Mouse (Mus musculus) cortical plate, adult 2 months (tissue): ENCODE data around the gene Akt1s1. TPM values are rescaled to one million over a fixed set of nuclear protein-coding genes. Genes with fewer than 3 reads are reported as not detected.
A peak's percentile ranks its signal among the peaks of the same experiment; 100 is the strongest.

Experiments used
- H3K27ac ChIP-seq: fragments of 200-500 bp; 2 replicates; pipeline ENCODE4 v1.5.1; 2012; ENCODE audit warnings: low read length, control low read depth, inconsistent platforms; ENCODE audit not compliant: insufficient read depth
- H3K4me1 ChIP-seq: fragments of 200-500 bp; 2 replicates; pipeline ENCODE4 v1.6.1; 2011; ENCODE audit warnings: low read length; ENCODE audit not compliant: control insufficient read depth, insufficient read depth
- H3K4me3 ChIP-seq: fragments of 200-500 bp; 2 replicates; pipeline ENCODE4 v1.5.1; 2011; ENCODE audit warnings: mild to moderate bottlenecking, low read length, control low read depth; ENCODE audit not compliant: insufficient read depth
- CTCF ChIP-seq: fragments of 200-500 bp; IDR thresholded peaks from 2 replicates; pipeline ENCODE4 v1.5.1; 2011; ENCODE audit warnings: mild to moderate bottlenecking, control low read depth, low read length; ENCODE audit not compliant: insufficient read depth; ENCODE audit errors: extremely low read depth
- POLR2A ChIP-seq: fragments of 200-500 bp; IDR thresholded peaks from 2 replicates; pipeline ENCODE4 v1.6.1; 2011; ENCODE audit warnings: mild to moderate bottlenecking, low read length, control low read depth; ENCODE audit not compliant: insufficient read depth; ENCODE audit errors: extremely low read depth
- polyA plus RNA-seq: library from polyadenylated mRNA; depleted of rRNA; stranded (reverse); fragments of >200 nt; gene quantifications from 2 replicates; pipeline ENCODE4 v1.2.3, GENCODE M21; 2012

Akt1s1 gene
- polyA plus RNA-seq, 1 experiment = 97.5 TPM

DNA sequence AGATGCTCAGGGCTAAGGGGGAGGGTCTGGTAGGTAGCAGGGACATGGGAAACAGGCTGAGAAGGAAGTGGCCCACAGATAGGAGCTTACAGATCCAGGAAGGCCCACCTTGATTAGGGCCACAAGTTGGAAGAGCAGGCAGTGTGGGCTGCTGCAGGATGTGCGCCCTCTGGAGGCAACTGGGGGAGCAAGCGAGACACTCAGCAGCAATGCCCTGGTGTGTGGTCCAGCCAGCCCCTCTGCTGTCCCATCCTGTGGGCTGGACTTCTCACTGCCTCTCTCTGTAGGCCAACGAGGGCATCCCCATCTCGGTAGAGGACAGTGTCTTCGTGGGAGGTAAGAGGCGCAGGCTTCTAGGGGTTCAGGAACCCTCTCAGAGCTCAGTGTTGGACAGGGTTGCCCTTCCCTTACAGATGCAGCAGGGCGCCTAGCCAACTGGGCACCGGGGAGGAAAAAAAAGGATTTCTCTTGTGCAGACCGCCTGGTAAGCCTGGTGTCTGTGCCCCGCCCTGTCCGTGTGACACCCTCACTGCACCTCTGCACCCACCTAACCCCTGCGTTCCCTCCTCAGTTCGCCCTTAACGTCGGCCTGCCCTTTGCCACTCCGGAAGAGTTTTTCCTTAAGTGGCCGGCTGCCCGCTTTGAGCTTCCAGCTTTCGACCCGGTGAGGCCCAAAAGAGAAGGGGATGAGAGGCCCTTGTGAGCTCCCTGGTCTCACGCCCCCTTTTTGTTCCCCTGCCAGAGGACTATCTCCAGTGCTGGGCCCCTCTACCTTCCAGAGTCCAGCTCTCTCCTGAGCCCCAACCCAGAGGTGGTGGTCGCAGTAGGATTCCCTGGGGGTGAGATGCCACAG, 12.0 kb downstream of the Akt1s1 start:
- Histone ChIP-seq H3K4me3 (no peak overlapping the region), H3K4me1 (no peaks in the 10 kb centered on the region), H3K27ac (no peak overlapping the region)
- no peak for TF ChIP-seq POLR2A
- TF ChIP-seq CTCF = peak; percentile 76

- H3K4me3 ChIP-seq = no peak overlapping the region
- H3K27ac ChIP-seq = no peak overlapping the region
- H3K4me1 ChIP-seq = peaks cover 2% of the 10 kb centered on the region
- no peak for TF ChIP-seq POLR2A
- no peak for TF ChIP-seq CTCF
Observed at GRCm38 (mm10) chr7:44861429-44861816, 12.6 kb downstream of the Akt1s1 start.

DNA sequence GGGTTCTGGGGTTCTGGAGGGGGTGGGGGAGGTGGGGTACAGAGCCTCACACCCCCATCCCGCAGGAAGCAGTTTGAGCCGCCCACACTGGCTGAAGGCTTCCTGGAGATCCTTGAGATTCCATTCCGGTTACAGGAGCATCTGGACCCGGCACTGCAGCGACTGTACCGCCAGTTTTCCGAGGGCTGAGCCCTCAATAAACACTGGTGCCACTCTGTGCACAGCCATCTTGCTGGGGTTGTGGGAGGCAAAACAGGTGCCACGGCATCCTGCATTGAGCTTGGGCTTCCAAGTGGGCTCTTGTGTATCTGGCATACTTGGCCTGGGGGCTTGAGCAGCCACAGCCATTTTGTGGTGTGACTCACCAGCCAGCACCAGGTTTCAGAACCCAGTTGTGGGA, 13.6 kb downstream of the Akt1s1 start:
- Histone ChIP-seq H3K27ac (no peak overlapping the region), H3K4me3 (no peak overlapping the region), H3K4me1 (peaks cover 5% of the 10 kb centered on the region)
- TF ChIP-seq POLR2A = no peak

DNA sequence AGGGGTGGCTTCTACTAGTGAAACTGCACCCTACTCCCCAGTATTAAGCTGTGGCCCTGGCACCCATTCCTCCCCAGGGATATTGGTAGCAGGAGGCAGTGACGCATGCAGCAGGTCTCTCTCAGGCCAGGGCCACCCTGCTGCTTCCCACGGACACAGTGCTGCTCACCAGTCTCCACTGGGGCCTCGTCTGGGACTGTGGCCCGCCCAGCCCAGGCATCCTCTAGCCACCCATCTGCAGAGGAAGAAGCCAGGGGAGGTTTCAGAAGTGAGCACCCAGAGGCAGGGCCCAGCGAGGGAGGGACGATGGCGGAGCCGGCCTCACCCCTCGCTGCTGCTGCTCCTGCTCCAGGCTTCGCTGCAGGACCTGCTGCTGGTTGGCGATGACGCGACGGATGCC, 14.4 kb downstream of the Akt1s1 start:
- H3K27ac ChIP-seq = no peak overlapping the region
- TF ChIP-seq POLR2A = 0 out of 2 replicates have a peak, but pooled peaks have one; percentile 2
- TF ChIP-seq CTCF = no peak
- no peak overlapping the region for H3K4me3 ChIP-seq
- H3K4me1 ChIP-seq = peaks cover 5% of the 10 kb centered on the region

DNA sequence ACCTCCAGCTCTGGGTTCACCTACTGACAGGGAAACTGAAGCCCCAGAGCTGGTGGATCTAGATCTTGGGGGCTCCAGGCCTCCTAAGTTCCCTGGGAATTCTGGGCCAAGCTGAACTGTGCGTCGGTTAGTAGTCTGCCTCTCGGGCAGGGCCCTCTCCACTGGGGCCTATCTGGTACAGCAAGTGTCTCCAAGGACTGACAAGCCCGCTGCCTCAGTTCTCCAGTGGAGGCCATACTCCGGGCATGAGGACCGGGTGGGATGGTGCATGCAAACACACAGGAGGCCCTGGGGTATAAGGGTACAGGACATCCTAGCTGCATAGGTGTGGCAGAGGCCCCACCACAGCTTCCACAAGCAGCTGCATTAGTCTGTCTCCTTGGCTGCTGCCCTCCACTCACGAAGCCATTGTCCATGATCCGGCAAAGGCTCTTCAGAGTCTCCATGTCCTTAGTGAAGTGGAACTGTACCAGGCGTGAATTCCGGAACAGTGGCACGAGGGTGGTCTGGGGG, 15.2 kb downstream of the Akt1s1 start:
- H3K4me3 ChIP-seq = no peak overlapping the region
- H3K4me1 ChIP-seq = peaks cover 6% of the 10 kb centered on the region

DNA sequence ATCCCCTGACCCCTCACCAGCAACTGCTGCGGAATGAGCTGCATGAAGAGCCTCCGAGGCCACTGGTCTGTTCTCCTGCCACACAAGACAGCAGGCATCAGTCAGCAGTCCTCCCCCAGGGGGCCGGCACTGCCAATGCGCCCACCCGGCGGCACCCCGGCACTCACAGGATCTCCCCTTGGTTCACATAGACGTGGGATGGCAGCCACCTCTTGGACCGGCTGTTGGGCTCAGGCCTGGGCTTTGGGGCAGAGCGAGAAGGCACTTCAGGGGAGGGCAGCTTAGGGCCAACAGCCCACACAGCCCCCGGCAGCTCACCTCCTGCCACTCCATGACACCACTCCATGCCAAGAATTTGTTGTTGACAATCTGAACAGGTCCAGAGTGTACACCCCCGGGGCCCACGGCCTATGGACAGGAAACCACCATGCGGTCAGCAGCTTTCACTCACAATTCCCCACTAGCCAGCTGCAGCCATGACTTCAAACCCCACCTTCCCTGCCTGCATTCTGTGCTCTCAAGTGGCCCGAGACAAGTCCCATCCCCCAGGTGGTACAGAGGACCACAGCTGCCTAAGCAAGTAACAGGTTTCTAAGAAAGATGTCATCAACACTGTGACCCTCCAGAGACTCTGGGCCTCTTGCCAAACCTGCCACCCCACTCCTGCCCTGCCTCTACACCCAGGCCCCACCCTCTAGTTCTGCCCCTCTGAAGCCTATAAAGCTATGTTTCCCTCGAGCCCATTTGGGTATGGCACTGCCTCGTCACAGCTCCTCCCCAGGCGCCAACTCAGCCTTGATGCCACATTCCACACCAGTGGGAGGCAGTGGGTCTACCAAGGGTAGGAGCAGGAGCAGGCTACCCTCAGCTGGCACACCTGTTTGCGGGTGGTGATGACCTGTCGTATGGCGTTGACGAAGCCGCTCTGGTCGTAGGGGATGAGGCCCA, 16.1 kb downstream of the Akt1s1 start:
- Histone ChIP-seq H3K4me1 (peaks cover 6% of the 10 kb centered on the region), H3K4me3 (no peak overlapping the region), H3K27ac (no peak overlapping the region)
- TF ChIP-seq CTCF = no peak
- TF ChIP-seq POLR2A = 0 out of 2 replicates have a peak, but pooled peaks have one; percentile 7

More for the DNA sequence above, 15.2 kb downstream of the Akt1s1 start:
- TF ChIP-seq CTCF (no peak), POLR2A (no peak)
- H3K27ac ChIP-seq = no peak overlapping the region

DNA sequence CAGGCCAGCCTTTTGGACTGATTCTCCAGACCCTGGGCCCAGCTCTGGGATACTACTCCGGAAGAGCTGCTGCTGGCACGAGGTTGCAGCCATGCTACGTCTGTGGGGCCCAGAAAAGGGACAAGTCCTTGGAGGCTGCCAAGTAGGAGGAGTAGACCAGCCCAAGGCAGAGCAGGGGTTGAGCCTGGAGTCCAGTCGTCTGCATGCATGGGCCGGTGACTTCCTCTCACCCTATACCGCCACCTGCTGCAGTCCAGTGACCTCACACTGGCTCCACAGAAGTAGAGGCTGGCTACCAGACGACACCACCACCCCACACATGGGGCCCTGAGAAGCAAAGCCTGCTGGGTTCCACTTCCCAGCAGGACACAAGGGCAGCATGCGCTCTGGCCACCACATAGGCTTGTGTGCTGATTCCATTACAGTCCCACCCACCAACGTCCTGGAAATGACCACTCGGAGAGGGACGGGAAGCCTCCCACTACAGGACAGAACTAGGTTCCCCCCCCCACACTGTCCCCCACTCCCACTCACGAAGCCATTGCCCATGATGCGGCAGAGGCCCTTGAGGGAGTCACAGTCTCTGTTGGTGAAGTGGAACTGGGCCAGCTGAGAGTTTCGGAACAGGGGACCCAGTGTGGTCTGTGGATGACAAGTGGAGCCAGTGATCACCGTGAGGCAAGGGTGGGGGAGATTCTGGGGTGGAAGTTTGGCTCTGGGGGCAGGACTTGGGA, 17.7 kb downstream of the Akt1s1 start:
- TF ChIP-seq POLR2A (no peak), CTCF (no peak)
- Histone ChIP-seq H3K4me1 (peaks cover 6% of the 10 kb centered on the region), H3K4me3 (no peak overlapping the region), H3K27ac (peak overlapping the region; percentile 44)

GRCm38 (mm10) chr7:44867010-44867702, 18.4 kb downstream of the Akt1s1 start:
- Histone ChIP-seq H3K4me1 (peaks cover 6% of the 10 kb centered on the region), H3K4me3 (peak overlapping the region; percentile 5; the same call in 1 of the 2 replicates), H3K27ac (no peak overlapping the region)
- no peak for TF ChIP-seq CTCF
- TF ChIP-seq POLR2A = no peak

GRCm38 (mm10) chr7:44867802-44868201, 19.0 kb downstream of the Akt1s1 start:
- Histone ChIP-seq H3K4me1 (peaks cover 6% of the 10 kb centered on the region), H3K4me3 (peak overlapping the region; percentile 5), H3K27ac (no peak overlapping the region)
- TF ChIP-seq CTCF (no peak), POLR2A (no peak)
